Mouse (Mus musculus): ENCODE data around the gene Rasgef1b.

Rasgef1b gene

DNA sequence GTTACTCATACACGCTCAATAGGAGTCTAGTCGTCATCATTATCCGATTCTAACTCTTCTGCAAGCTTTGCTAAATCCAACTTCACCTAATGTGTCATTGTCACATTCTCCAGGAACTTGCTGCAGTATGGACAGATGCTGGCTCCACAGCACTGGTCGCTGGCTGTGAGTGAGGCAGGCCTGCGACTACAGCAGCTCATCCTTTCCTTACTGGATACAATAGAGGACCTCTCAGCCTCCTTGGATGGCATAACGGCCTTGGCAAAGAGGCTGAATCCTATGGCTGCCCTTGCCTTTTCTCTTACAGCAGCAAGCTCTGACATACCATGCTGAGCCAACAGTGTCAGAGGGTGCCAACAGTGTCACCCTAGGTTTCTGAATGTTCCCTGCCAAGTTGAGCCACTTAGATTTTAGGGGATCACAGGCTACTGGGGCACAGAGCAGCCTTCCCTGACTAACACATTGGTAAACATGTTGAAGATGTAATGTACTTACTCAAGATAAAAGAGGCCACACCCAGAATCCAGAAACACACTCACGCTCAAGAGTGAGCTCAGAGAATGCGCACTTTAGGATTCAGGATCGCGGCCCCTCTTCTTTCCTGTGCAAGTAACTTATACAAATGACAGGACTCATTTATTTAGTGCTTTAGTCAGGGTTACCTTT, 340.1 kb downstream of the Rasgef1b start:
- no peak for DNase-seq

DNA sequence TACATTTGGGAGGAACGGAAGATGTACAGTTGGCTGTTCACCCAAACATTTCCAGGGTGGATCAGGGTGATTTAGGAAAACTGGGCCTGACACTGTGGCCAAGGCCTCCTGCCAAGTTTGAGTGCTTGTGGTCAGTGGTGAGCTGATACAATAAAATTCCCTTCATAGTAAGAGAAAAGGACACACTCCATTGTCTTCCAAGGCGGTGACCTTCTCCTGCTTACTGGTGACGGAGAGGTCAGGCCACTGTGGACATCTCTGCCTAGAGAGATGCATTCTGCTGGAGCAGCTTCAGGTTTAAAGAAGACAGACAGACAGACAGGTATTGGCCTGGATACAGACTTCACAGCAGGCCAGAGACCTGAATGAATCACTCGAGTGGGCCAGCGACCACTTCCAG, 340.7 kb downstream of the Rasgef1b start:
- no peak for DNase-seq

DNA sequence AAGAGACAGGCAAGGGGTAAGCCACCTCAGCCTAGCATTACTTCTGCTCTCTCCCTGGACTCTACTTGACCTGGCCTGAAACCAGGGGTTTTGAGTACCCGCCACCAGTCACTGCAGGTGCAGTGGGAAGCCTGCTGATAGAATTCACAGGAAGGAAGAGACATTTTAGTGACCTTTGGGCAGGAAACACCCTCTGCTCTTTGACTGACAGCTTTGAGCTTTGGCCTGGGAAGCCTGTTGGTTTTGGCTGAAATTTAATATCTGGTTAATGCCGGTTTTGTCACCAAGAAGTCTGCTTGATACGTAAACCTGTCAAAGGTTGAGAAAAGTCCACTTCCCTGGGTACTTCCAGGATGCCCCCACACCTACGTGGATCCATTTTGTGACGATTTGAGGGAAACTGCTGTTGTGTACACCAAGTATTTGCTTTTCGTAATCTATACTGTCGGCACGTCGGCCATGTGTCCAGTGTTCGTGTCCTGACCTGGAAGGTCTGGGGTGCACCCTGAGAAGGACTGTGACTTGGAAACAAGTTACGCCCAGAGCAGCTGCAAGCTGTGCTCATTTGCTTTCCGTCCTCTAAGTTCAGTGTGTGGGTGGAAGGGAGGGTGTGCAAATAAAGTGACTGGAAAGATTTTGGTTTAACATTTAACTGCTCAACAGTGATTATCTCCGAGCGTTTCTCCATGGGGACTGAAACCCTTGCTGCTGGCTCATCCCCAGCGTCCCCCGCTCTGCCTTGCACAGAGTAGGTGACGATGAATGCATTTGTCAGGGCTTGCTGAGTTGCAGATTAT, 341.5 kb downstream of the Rasgef1b start:
- no peak for DNase-seq

DNA sequence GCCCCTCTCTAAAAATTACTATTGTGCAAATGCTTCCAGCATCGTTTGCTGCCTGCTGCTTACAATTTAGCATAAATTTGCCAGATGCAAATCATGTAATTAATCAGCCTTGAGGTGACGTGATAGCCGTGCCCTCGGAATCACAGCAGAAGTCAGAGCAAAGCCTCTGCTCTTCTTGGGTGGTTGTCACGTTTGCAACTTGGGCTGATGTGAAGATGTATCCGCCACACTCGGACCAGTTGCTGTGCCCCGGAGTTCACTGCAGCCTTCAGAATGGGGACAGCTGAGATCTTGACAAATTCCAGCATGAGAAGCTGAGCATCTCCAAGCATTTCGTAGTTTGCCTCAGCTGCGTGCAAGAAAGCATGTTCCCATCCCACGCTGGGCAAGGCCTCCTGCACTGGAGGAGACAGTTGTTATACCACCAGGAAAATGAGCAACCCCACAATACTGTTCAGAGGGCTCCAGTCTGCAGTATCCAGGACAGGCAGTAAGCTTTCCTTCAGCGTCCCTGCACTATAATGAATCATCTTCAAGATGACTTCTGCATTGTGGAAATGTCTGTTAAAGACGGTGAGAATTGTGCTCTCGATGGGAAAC, 342.5 kb downstream of the Rasgef1b start:
- DNase-seq = no peak

DNA sequence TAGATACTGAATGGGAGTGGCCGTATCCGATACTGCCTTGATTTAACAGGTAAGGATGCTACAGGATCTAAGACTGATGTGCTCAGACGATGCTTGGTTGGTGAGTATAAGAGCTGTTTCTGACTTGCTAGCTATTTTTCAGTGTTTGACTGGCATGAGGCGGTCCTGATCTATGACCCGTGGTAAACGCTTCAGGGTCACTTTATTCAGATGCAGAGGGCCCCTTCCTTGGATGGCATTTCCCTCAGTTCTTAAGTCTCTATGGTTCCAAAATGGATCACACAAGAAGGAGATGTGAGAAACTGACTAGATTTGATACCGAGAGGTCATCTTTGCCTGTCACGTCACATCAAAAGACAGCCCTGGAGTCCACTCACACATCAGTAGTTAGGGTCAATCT, 343.1 kb downstream of the Rasgef1b start:
- no peak for DNase-seq

DNA sequence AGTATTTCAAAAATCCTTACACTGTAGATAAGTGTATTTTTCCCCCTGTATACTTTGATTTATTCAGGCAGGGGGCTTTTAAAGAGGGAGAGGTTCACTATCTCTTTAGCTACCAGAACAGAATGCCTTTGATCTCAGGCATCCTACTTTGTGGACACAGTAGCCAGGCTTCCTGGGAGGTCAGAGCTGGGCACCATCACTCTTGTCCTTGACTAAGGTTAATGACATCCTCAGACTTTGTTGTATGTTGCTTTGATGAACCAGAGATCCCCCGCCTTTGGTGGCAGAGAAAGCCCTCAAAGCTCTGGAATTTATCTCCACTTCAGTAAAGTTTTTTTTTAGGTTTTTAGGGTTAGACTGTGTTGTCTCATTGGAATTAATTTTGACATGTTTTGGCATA, 343.8 kb downstream of the Rasgef1b start:
- no peak for DNase-seq

DNA sequence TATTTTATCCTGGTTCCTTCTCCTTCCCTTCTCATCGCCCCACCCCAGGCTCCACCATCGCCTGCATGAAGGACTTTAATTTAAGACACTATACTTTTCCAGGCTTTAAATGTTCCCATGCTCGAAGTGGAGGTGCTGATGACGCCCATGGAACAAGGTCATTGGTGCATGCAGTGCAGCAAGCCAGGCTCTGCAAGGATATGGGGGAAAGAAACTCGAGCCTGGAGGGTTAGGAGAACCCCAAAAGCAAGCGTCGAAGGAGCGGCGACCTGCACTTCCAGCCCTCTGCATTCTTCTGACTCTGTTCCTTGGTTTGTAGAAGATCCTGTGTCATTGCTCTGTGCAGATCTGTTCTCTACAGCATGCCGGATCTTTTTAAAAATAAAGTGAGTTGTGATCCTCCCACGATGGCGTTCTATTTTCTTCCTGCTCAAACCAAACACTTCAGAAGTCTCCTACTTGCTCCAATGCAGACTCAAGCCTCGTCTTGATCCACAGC, 345.0 kb downstream of the Rasgef1b start:
- no peak for DNase-seq

DNA sequence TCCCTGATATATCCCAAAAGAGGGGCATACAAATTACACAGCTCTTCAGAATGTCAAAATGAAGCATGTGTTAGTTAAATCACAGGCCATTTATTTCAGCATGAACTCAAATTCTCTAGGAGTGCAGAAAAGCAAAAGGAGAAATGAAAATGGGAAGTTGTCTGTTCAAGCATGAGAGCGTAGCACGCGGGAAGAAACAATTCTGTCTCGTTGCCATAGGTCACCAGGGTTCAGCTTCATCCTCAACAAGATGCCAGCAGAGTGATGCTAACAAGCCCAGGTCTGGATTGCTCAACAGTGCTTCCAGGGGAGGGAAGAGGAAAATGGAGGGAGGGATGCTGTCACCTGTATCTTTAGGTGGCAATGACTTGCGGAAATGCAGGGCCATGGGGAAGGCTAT, 346.1 kb downstream of the Rasgef1b start:
- no peak for DNase-seq

DNA sequence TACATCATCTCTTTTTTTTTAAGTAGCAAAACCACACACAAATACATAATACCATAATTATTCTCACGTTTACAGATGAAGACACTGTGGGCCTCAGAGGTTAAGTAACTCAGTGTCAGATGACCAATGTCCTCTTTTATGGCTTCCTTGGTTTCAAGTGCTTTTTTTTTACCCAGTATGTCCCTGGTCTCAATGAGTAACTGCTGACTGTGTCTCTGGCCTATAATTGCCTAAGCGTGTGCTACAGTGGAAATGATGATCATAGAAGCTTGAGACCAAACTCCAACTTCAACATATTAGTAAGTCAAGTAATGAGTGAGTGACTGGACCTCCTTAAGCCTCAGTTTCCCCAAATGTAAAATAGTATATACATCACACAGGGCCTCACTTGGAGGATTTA, 347.2 kb downstream of the Rasgef1b start:
- no peak for DNase-seq

DNA sequence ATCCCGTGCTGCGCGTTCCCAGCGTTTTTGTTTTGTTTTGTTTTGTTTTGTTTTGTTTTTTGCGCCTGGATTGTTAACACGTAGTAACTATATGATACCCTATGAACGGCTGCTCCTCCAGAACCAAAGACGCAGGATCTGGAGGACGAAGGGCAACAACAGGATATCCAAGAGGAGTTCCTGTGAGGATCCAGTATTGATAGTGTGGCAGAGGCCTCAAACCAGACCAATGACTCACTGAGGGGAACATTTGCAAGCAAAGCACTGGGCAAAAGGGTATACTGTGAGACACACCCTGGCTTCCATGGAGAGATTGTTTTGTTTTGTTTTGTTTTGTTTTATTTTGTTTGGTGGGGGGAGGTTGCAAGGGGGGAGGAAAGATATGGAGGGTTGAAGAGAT, 348.0 kb downstream of the Rasgef1b start:
- no peak for DNase-seq

DNA sequence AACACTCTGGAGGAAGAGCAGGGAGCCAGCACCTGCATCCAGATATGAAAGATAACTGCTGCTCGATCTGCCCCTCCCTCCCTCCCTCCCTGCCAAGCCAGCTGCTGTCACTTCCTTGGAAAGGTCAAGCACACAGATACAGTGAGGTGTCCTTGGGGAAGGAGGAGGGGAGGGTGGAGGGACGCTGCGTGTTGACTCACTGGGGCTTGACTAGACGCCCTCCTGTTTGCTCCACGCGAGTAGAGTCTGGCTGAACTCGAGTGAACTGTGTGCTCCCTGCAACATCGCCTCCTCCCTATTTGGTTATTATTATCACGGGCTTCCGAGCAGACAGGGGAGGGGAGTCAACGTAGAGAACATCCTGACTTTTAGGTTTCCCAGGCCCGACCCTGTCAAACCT, 348.7 kb downstream of the Rasgef1b start:
- no peak for DNase-seq

DNA sequence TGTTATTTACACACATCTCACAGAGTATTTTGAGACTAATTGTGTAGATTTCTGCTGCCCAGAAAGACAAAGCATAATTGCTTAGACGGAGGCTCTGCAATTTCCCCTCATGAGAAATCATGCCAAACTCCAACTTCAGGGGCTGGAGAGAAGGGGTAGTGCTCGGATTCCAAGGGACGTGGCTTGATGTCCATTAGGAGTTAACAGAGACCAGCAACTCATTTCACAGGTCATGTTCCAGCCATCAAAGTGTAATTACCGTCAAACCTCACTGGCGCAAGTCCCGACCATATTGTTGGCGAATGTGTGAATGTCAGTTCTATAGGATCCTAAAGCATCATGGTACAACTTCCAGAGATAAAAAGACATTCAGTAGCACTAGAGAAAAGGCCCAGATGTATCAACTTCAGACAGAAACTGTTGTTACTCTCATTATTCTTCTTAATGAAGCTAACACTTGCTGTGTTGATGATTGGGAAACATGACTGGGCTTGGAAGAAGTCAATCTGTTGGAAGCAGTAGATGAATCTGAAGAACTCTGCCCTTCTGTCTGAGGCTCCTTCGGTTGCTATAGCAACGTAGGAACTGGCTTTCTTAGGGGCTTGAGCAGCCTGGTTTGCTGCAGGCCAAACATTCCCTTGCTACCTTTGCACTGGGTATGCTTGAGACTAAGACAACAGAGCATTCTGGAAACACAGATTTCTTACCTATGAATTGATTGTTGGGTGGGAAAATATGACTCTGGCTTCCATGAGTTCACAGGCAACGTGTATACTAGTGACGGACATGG, 350.2 kb downstream of the Rasgef1b start:
- no peak for DNase-seq

DNA sequence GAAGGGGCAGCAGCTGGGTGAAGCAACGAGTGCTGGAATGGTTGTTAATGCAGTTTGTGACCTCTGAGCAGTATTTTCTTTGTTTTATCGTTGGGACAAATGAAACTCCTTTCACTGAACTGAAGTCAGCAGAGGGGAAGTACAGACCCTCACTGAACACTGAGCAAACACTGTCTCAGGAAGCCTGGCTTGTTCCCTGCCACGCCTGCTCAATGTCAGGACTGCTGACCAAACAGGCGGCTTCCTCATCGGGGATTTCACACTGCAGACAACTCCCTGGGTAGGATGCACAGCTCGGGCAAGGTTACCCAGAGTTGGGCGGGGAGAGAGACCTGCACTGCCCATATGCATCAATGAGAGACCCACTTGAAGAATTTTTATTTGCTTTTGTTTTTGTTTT, 353.1 kb downstream of the Rasgef1b start:
- no peak for DNase-seq

DNA sequence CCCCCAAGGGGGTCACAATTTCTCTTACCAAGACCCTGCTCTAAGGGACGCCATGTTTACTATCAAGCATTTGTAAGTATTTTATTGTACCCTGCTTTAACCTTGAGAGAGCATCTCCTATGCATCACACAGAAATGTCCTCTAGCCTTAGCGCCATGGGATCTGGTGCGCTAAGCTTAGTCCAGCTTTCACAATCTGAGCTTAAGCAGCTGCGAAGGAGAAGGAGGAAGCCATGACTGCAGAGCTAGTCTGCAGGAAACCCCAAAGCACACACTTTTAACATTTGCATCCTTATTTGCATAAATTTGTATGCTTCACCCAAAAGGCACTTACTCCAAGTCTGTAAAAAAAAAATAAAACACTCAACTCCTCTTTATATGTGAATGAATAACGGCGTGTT, 354.4 kb downstream of the Rasgef1b start:
- DNase-seq = no peak

DNA sequence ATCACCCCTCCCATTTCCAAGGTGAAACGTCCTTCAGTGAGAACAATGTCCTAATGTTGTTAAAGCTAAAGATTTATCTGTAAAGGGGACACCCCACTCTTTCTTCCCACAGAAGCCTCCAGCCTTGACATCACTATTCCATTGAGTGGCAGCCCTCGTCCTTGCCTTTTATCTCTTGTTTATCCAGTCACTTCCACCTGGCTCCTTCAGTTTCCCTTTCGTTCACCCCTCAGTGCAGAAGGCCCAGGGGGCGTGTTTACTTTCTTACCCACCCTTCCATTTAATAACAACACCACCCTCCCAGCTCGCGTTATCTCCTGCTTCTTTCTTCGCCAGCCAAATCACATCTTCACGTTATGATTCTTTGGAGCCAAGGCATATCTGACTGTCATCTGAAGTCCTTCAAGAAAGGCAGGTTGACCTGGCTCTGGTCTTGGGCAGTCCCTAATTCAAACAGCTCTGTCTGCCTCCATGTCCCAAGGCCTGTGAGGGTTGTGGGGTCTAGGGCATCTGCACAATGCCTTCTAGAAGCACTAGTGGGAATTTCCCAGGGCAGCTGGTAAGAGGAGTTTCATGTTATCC, 355.2 kb downstream of the Rasgef1b start:
- no peak for DNase-seq

DNA sequence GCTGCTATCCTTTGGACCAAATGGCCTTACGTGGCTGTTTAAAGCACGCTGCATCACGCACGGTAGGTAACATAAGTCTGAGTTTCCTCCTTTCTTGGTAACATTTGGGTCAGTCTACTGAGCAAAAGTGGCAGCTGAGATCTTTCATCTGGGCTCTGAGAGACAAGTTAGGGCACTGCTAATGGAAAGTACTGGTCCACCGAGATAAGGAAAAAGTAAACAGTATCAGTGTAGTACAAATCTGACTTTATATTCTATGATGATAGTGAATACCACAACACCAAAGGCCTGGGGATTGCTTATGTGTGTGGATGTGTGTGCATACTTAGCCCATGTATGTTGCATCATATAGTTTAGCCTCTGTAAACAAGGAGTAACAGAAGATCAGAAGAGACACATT, 358.2 kb downstream of the Rasgef1b start:
- DNase-seq = no peak

DNA sequence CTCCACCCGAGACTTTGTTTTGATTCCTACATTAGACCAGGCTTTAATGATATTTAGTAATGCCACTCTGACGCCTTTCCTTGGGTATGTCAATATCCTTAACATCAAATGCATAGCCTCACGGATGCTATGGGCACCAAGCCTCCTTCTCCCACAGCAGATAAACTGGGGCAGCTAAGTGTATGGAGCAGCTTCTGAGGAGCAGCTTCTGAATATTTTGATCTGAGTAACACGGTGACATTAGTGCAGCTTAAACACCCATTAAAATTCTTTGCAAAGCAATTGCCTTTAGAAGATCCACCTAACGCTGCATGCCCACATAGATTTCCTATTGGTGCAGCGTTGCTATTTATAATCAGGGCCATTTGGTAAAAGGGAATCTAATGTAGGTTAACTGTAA, 359.6 kb downstream of the Rasgef1b start:
- DNase-seq = no peak

DNA sequence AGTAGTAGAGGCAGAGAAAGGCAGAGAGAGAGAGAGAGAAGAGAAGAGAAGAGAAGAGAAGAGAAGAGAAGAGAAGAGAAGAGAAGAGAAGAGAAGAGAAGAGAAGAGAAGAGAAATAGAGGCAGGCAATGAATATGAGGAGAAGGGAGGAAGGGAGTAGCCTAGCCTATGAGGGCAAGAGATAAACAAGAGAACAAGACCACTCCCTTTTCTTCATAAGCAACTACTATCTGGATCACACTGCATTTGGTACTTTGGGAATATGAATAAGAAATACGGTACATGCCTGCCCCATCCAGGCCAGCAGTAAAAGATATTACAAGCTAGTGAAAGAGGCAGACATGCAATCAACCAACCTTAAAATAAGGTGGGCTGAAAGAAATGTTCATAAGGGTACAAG, 360.2 kb downstream of the Rasgef1b start:
- no peak for DNase-seq

DNA sequence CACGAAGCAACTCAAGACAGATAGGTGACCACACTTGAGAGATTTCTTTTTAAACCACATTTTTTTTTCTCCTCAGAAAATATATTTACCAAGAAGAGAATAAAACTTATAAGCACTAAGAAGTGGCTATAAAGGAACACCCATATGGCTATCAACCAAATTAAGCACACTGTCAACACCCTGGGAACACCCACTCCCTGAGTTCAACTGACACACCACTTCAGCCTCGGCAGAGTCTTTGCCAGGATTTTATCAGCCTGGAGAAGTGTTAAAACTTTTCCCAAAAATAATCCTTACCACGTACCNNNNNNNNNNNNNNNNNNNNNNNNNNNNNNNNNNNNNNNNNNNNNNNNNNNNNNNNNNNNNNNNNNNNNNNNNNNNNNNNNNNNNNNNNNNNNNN, 368.3 kb downstream of the Rasgef1b start:
- DNase-seq = no peak

DNA sequence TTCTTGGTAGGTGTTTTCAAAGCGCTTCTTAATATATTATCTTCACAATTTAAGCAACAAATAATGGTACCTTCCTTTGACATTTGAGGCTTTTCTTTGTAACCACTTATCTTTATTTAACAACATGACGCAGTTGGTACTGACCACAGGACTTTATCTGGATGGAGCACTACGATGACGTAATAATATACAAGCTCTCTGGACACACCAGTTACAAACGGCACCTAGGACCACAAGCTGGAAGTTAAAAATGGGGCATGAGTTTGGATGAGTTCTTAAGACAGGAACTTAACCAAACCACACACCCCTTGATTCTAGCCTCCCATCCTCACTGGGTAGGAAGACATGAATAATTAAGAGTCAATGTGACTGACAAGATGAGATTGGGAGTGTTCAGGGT, 369.6 kb downstream of the Rasgef1b start:
- DNase-seq = no peak

DNA sequence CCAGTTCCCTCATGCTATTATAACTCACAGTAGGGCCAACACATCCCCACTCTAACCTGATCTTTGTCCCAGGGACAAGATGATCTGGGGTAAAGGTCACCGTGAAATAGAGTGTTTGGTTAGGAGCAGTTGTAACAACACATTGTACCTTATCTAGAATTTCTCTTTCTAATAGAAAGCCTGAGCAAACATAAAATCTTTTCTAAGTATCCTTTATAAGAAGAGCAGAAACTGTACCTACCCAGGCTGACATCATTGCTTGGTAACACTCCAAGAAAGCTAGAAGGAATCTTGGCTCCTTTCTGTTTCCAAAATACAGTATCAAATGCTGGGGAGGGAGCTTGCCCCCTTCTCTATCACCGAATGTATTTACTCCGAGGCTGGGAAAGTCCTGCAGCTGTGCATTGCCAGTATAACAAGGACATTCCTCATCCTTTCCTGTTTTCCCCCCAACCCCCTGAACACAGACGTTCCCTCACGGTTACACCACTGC, 374.2 kb downstream of the Rasgef1b start:
- DNase-seq = no peak

DNA sequence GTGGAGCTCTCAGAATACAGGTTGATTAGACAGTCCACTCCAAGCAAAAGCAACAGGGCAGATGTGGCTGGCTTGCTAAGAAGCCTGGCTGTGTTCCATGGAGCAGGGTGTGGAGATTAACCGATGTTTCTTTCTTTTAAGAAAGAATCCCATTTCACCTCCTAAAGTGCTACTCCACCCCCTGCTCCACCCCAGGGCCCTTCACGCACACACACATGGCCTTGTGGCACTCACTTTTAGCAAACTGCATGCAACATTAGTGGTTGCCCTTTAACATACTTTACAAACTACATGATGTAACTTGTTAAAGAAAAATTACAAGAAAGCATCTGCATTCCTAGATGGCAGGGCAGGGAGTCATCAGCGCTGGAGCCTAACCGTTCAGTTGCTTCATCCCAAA, 378.8 kb downstream of the Rasgef1b start:
- no peak for DNase-seq

All from cerebellum, adult 9-11 months (tissue).